Mouse (Mus musculus) bone marrow macrophage, adult 2 months (primary cell): ENCODE results near the gene Cyp2c38.

ENCODE experiments used
- CTCF ChIP-seq: IDR thresholded peaks from 2 replicates; pipeline ENCODE4 v1.5.1; 2012; ENCODE audit warnings: low read depth, mild to moderate bottlenecking, low read length, moderate library complexity
- POLR2A ChIP-seq: IDR thresholded peaks from 2 replicates; pipeline ENCODE4 v1.6.1; 2012; ENCODE audit warnings: mild to moderate bottlenecking, low read depth, low read length, borderline replicate concordance

DNA sequence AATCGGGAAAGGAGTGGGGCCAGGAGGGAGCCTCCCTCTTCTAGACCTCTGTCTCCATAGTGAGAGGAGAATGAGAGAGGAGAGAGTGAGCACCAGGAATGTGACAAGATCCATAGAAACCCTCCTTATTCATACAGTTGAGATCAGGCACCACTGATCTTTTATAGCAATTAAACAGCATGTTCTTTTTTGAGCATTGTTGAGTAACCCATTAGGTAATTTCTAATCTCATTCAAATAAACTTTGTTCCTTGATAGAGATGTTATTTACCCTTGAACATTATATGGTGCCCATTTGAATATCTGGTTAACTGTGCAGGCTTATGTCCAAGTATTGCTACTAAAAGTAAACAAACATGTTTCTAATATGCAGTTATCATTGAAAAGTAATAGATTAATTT, at the start of gene Cyp2c38:
- TF ChIP-seq POLR2A = no peak
- TF ChIP-seq CTCF = no peak
